Mouse (Mus musculus) midbrain, embryonic 15.5 days (tissue): ENCODE data around the gene Trim17. TPM values are rescaled to one million over a fixed set of nuclear protein-coding genes. Genes with fewer than 3 reads are reported as not detected.

ENCODE experiments used
- ATAC-seq: fragments of 200-750 bp; cut with Nextera tagmentation; replicated peaks from 2 replicates; pipeline ENCODE4 v1.8.0; 2017; ENCODE audit warnings: moderate TSS enrichment
- H3K27ac ChIP-seq: fragments of 300-500 bp; sonication (generic); 2 replicates; pipeline ENCODE4 v1.5.1; 2015; ENCODE audit warnings: mild to moderate bottlenecking, inconsistent platforms
- H3K27me3 ChIP-seq: fragments of 300-500 bp; sonication (generic); replicated peaks from 2 replicates; pipeline ENCODE4 v1.6.1; 2015; ENCODE audit warnings: inconsistent platforms
- H3K36me3 ChIP-seq: fragments of 300-500 bp; sonication (generic); replicated peaks from 2 replicates; pipeline ENCODE4 v1.6.1; 2015; ENCODE audit warnings: inconsistent platforms
- H3K4me1 ChIP-seq: fragments of 300-500 bp; sonication (generic); 2 replicates; pipeline ENCODE4 v1.6.1; 2015; ENCODE audit warnings: inconsistent platforms
- H3K4me2 ChIP-seq: fragments of 300-500 bp; sonication (generic); 2 replicates; pipeline ENCODE4 v1.6.1; 2015; ENCODE audit warnings: inconsistent platforms, mild to moderate bottlenecking, moderate library complexity
- H3K4me3 ChIP-seq: fragments of 300-500 bp; sonication (generic); 2 replicates; pipeline ENCODE4 v1.5.1; 2015; ENCODE audit warnings: mild to moderate bottlenecking, inconsistent platforms
- H3K9ac ChIP-seq: fragments of 300-500 bp; sonication (generic); 2 replicates; pipeline ENCODE4 v1.6.1; 2015; ENCODE audit warnings: mild to moderate bottlenecking, inconsistent platforms
- H3K9me3 ChIP-seq: fragments of 300-500 bp; sonication (generic); 2 replicates; pipeline ENCODE4 v1.6.1; 2016; ENCODE audit warnings: inconsistent platforms
- WGBS: fragments of 180-500 bp; shearing (Covaris S2); methylation state at CpG from one replicate; pipeline ENCODE4 v1.1.7; 2015; ENCODE audit warnings: mixed read lengths; 5-methylcytosine and 5-hydroxymethylcytosine counted together
- microRNA-seq: library from miRNA; unstranded; fragments of <30 nt; microRNA quantifications from one replicate; pipeline ENCODE4, GENCODE M21; 2016
- polyA plus RNA-seq: library from polyadenylated mRNA; unstranded; fragments of >200 nt; fragmentation: Nextera tagmentation; extraction: Ambion mirVana; gene quantifications from 2 replicates; pipeline ENCODE4 v1.2.1, GENCODE M21; 2015

Trim17 gene
- polyA plus RNA-seq, 1 experiment from 2014 or later: 2.0 TPM

DNA sequence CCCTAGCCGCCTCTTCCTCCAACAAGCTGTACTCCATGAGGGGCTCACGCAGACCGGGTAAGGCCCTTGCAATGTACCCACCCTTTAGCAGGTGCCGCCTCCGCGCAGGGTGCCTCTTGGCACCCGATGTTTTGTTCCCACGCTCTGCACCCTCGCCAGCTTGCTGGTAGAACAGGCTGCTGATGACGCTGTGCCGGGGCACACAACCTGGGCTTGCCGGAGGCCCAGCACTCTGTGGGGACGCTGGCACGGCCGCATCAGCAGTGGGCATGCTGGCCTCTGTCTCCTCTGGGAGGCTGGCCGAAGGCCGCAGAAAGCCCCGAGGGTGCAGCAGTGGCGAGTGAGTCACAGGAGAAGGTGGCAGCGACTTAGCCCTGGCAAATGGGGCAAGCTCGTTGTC lies 46.1 kb downstream of the Trim17 start:
- Histone ChIP-seq H3K9me3 (no peaks in the 10 kb centered on the region), H3K4me2 (no peak overlapping the region), H3K4me1 (no peaks in the 10 kb centered on the region), H3K27me3 (peaks cover 2% of the 10 kb centered on the region; the same call in 1 of the 2 replicates), H3K36me3 (no peaks in the 10 kb centered on the region), H3K27ac (no peak overlapping the region), H3K4me3 (no peak overlapping the region), H3K9ac (no peak overlapping the region)
- no peak for ATAC-seq
- WGBS: 91% methylated on average over 21 of the region's 21 CpGs

- H3K4me1 ChIP-seq: no peaks in the 10 kb centered on the region
- no peaks in the 10 kb centered on the region for H3K9me3 ChIP-seq
- no peak for ATAC-seq
- H3K27me3 ChIP-seq: no peaks in the 10 kb centered on the region
- 85% methylated on average over 7 of the region's 7 CpGs for WGBS
- H3K36me3 ChIP-seq: no peaks in the 10 kb centered on the region
- no peak overlapping the region for H3K4me2 ChIP-seq
- no peak overlapping the region for H3K27ac ChIP-seq
- H3K4me3 ChIP-seq: no peak overlapping the region
- H3K9ac ChIP-seq: no peak overlapping the region
Observed at GRCm38 (mm10) chr11:59002327-59003079, 48.0 kb downstream of the Trim17 start.

DNA sequence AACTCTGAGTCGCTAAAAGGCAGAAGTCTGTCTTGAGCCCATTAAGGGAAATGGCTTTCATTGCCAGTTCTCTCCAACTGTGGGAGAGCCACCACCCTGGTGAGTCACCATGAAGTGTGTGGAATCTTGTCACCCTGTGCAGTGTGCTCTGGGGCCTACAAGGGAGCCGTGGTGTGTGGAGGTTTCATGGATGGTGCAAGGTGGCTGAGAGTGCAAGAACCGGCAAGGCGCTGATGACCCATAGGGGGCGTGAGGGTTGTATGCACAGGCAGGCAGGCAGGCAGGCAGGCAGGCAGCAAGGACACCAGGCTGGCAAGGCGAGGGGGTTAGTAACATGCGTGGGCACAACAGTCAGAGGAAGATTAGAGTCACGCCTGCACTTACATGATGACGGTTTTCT lies 60.6 kb downstream of the Trim17 start:
- no peak overlapping the region for H3K4me3 ChIP-seq
- no peak overlapping the region for H3K9ac ChIP-seq
- no peak for ATAC-seq
- H3K9me3 ChIP-seq: no peaks in the 10 kb centered on the region
- no peaks in the 10 kb centered on the region for H3K27me3 ChIP-seq
- H3K4me2 ChIP-seq: no peak overlapping the region
- no peaks in the 10 kb centered on the region for H3K4me1 ChIP-seq
- H3K36me3 ChIP-seq: no peaks in the 10 kb centered on the region
- no peak overlapping the region for H3K27ac ChIP-seq
- 38% methylated on average over 9 of the region's 9 CpGs for WGBS

Small RNAs within 50 kb of the gene (microRNA-seq; reads per million reads assigned to microRNA genes)
- not detected for gene Gm44313

Other genes starting within 250 kb of the Trim17 start
- gene Olfr318, start 230.7 kb upstream of the Trim17 start, polyA plus RNA-seq: not detected in 2 replicates
- gene Olfr317, start 215.5 kb upstream of the Trim17 start, polyA plus RNA-seq: 0.08 and 0.44 TPM in 2 replicates
- not detected in 2 replicates for gene Olfr316, start 202.0 kb upstream of the Trim17 start, polyA plus RNA-seq
- not detected in 2 replicates for gene Olfr315, start 181.5 kb upstream of the Trim17 start, polyA plus RNA-seq
- gene Olfr314, start 171.7 kb upstream of the Trim17 start, polyA plus RNA-seq: not detected in 2 replicates
- gene Fam183b, start 152.7 kb upstream of the Trim17 start, polyA plus RNA-seq: 12.2 and 13.4 TPM in 2 replicates
- not detected in 2 replicates for gene Olfr313, start 139.7 kb upstream of the Trim17 start, polyA plus RNA-seq
- 0.04 TPM in 1 of 2 replicates, not detected in the other for gene Olfr312, start 125.4 kb upstream of the Trim17 start, polyA plus RNA-seq
- gene Olfr311, start 115.4 kb upstream of the Trim17 start, polyA plus RNA-seq: not detected in 2 replicates
- gene Gm12258, start 107.5 kb upstream of the Trim17 start, polyA plus RNA-seq: 24.7 and 25.4 TPM in 2 replicates
- 14.1 and 14.2 TPM in 2 replicates for gene 2810021J22Rik, start 87.5 kb upstream of the Trim17 start, polyA plus RNA-seq
- 7.1 TPM in 2 replicates for gene Zfp39, start 50.5 kb upstream of the Trim17 start, polyA plus RNA-seq
- gene Btnl10, start 36.8 kb upstream of the Trim17 start, polyA plus RNA-seq: not detected in 2 replicates
- 626 and 662 TPM in 2 replicates for gene Rnf187, start 15.8 kb upstream of the Trim17 start, polyA plus RNA-seq
- 311 and 338 TPM in 2 replicates for gene Hist3h2ba, start 5.8 kb upstream of the Trim17 start, polyA plus RNA-seq
- 119 and 121 TPM in 2 replicates for gene Hist3h2a, start within 50 bp of the Trim17 start, polyA plus RNA-seq
- 22.1 and 24.1 TPM in 2 replicates for gene Trim11, start 23.4 kb downstream of the Trim17 start, polyA plus RNA-seq
- 0.28 and 0.38 TPM in 2 replicates for gene Obscn, start 181.7 kb downstream of the Trim17 start, polyA plus RNA-seq
- gene Iba57, start 209.1 kb downstream of the Trim17 start, polyA plus RNA-seq: 7.2 and 8.7 TPM in 2 replicates
- 0.13 and 0.28 TPM in 2 replicates for gene Gjc2, start 228.5 kb downstream of the Trim17 start, polyA plus RNA-seq
- 232 and 257 TPM in 2 replicates for gene Guk1, start 237.5 kb downstream of the Trim17 start, polyA plus RNA-seq
- gene Mrpl55, start 247.8 kb downstream of the Trim17 start, polyA plus RNA-seq: 89.8 and 93.2 TPM in 2 replicates